Mouse (Mus musculus) frontal cortex, postnatal 36 days (tissue): ENCODE measurements at regions not wholly inside any gene's neighbourhood (a gene's known extent, or its start where the extent isn't known, plus 50 kb on each side); places are given as distances from the start of the nearest gene placed in this dataset.

Experiments
- DNase-seq, 2 experiments: peaks; one replicate each; pipeline ENCODE4 v3.0.0; 2022; ENCODE audit warnings: low spot score in 2 of 2

DNA sequence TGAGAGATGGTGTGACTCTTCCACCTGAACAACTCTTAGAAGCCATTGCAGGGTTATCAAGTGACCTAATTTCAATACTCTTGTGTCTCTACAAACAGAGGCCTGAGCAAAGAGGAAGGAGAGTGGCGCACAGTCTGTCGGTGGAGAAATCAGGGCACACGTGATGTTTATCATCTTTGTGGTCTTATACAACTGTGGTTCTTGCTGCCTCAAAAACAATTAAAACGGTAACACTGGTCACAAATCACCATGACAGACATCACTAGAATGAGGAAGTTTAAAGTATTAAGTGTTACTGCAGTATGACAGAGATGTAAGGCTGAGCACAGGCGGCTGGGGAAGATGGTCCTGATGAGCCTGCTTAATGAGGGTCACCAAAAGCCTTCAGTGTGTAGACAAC is 73.6 kb downstream of the Sdc1 start:
- DNase-seq: no peak

DNA sequence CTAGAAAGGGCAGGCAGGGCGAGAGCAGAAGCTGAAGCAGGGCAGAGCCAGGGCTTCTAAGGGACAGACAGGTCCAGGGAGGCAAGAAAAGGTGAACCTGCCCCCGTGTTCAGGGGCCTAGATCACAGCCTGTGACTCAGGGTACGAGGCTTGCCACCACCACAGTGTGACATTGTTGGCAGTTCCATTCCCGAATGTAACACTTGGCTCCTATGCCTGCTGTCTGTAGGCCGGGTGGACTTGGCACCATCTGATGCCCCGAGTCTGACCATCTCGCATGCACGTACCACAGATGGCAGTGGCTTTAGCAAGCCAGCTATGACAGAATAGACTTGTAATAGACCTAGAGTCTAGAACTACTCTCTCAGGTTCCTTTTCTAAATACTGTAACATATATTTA is 74.3 kb downstream of the Sdc1 start:
- no peak for DNase-seq

DNA sequence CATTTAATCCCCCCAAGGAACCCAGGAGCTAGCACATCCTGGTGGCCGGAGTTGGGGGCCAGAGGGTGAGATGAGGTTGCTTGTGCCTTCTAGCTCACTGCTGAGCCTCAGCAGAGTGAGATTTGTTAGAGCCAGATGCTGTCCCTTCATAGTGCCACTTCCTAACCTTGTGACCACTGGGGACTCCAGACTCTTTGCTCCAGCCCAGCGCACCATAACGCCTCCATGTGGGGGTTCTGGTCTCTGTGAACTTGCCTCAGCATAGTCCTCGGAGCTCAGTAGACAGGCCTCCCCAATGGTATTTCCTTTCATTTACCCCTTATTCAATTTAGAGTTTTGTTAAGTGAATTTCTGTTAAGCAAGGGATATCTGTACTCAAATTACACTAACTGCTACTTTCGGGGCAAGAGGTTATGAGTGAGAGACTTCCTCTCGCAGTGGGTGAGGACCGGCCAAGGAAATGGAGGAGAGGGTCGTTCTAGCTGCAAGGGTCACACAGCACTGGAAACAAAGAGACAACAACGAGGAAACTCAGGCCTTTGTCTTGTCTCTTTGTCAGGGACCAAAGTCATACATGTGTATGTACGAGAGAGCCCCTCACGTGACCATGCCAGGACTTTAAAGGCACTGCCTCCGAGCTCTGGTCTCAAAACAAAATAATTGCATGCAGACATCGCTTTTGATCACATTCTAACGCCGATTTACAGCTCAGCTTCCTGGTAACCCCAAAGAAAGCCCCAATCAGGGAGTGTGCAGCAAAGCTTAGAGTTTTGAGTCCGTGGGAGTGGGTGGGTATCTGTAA is 74.8 kb upstream of the Laptm4a start:
- no peak for DNase-seq

- DNase-seq: no peak
Observed at GRCm38 (mm10) chr12:8847227-8847857, 74.1 kb upstream of the Laptm4a start.

DNA sequence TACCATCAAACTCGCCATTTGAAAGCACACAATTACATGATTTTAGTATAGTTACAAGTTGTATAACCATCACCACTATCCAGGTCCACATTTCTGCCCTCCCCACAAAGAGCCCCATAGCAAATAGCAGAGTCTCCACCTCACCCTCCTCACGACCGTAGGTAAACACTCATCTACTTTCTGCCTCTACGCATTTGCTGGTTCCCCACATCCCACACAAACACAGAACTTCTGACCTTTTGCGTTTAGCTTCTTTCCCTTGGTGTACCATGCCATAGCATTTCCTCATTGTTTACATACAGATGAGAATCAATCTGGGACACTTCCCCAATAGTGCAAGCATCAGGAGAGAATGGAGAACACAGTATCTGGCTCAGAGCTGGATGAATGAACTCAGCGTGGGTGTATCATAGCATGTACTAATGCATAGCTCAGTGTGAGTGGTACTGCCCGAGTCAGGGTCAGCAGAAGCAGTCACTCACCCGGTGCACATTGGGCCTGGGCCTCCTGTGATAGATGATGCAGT is 73.5 kb upstream of the Laptm4a start:
- no peak for DNase-seq

DNA sequence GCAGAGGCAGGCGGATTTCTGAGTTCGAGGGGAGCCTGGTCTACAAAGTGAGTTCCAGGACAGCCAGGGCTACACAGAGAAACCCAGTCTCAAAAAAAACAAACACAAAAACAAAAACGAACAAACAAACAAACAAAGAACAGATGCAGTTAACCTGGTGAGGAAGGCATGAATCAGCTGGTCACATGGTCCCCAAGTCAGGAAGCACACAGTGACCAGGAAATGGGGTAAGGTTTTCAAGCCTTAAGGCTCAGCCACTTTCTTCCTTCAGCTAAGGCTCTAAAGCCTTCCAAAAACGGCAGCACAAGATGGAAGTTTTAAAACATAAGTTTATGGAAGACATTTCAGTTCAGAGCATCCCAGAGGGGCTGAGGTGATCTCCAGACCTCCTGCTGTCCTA is 67.6 kb upstream of the Laptm4a start:
- no peak for DNase-seq

DNA sequence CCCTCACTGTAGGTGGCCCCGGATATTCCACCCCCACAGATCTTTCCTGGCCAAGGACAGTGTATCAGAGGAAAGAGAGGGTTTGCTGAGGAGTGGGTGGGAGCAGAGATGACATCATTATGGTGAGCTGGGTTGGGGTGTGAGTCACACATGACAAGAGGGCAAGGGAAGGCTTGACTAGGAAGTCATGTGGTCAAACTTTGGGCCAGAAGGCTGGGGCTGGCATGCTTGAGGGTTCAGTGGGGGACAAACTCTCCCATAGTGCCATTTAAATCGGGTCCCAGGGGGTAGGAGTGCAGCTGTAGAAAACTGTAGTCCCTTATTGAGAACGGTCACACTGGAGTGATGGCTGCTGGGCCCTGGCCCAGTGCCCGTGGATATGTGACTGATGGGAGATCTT is 67.1 kb upstream of the Laptm4a start:
- no peak for DNase-seq

GRCm38 (mm10) chr12:8855119-8855518 is 66.3 kb upstream of the Laptm4a start:
- no peak for DNase-seq

- no peak for DNase-seq
Observed at GRCm38 (mm10) chr12:8856051-8856543, 65.4 kb upstream of the Laptm4a start.

GRCm38 (mm10) chr12:8857308-8857707 is 64.2 kb upstream of the Laptm4a start:
- no peak for DNase-seq

DNA sequence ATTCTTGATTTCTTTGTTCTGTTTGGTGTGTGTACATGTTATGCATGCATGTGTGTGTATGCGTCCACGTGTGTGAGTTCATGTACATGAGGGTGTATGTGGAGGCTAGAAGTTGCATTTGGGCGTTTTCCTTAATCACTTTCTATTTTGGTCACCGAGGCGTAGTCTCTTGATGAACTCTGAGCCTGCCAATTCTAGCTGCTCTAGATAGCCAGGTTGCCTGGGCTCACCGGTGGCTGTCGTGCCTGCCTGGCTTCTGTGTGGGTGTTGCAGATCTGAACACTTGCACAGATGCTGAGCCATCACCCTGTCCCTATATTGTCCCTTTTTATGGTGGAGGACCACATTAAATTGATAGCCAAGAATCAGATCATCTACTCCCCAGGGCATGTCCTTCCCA is 62.7 kb upstream of the Laptm4a start:
- peak; percentile 9 to 13 for DNase-seq

- no peak for DNase-seq
Observed at GRCm38 (mm10) chr12:8859588-8859987, 61.9 kb upstream of the Laptm4a start.

DNA sequence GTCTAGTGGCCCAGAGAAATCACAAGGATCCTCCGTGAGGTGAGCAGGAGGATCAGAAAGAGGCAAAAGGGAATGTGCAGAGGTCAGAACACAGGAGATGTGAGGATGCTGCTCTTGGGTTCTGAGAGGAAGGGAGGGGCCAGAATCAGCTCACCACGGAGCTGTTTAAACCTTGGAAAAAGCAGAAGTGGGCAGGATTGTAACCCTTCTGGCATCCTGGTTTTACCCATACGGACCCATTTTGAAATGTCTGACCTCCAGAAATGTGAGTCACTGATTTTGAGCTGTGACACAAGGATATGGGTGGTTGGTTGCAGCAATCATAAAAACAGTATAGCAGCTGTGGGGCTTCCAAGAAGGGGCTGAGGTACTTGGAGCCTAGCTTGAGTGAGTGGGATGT is 56.6 kb upstream of the Laptm4a start:
- no peak for DNase-seq

- DNase-seq: no peak
Observed at GRCm38 (mm10) chr12:8865250-8865649, 56.2 kb upstream of the Laptm4a start.

- DNase-seq: no peak
Observed at GRCm38 (mm10) chr12:8867104-8867503, 54.4 kb upstream of the Laptm4a start.

DNA sequence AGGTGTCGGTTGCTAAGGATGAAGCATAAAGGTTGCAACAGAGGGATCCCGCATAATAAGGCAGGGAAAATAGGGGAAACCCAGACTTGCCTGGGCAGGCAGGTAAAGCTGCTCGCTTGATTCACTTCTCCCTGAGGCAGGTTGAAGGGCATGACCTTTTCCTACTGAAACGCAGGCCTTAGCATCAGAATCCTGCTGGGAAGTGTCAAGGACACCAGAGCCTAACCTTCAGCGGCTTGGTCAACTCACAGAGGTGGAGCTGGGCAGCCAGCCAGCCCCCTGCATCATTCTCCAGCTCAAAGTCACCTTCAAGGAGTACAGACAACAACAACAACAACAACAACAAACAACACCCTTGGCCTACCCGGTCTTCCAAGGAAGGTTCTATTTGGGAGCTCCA is 52.8 kb upstream of the Laptm4a start:
- no peak for DNase-seq

DNA sequence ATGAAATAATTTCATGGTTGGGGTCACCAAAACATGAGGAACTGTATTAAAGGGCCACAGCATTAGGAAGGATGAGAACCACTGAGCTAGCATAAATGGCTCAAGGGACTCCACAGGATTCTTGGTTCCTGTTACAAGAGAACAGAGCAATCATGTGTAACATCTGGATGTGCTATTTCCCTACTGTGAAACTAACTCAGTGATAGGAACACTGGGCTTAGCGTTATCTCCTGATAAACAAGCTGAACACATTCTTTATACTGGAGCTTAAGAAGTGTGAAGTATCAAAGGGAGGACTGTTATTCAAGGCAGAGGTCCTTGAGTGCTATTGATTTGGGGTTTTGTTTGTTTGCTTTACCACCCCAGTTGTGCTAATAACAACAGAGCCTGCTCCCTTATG is 52.3 kb upstream of the Laptm4a start:
- no peak for DNase-seq
